In the genomic region with DNA sequence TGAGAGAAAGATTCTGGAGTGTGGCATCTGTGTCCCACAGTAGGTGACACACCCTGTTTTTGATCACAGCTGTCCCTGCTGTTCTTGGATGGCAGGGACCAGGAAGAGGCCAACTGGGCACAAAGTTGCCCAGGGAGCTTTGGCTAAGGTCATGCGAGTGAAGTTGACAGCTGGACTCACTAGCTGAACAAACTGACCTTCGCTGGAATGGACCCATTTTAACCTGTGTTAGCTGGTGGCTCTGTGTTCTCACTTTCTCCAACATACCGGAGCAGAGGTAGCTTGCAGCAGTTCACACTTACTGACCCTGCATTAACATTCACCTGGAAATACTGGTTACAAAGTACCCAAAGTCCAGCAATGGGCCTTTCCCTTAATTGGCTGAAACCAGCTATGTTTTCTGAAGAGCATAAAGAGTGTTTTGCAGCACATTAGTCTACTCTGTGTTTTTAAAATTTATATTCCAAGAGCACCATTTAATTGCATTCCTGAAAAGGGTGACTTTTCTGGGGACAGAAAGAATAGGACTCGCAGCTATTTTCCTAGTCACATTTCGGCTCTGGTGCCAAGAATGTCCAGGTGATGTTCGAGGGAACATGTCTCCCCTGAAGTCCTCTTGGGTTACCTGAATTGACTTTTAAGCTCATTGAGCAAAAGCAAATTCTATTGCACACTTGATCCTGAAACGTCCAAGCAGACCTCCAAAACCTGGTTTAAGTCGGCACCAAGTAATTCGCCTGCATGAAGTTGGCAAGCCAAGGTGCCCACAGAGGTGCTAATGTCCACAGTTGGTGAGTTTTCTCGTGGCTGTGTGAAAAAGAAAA, we compare ENCODE assay signal across 40 mouse cellular contexts. TPM values are rescaled to one million over a fixed set of nuclear protein-coding genes. Genes with fewer than 3 reads are reported as not detected.
DNase-seq lines count a peak whose midpoint lies in the region; ATAC-seq lines count a peak whose summit lies in the region.
"Had no signal": no experiment of that assay in that cellular context is flagged by ENCODE, and none has a peak within 500 bp of the region (broad histone marks: within the 10 kb centered on the region; RNA-seq: fewer than 3 reads in every experiment).

No protein-coding gene starts in this region.

- no peaks in the 10 kb centered on the region for H3K36me3 ChIP-seq in kidney, embryonic 15.5 days
- H3K36me3 ChIP-seq: embryonic facial prominence, embryonic 13.5 days; forebrain, embryonic 10.5 days; forebrain, embryonic 15.5 days; G1E; heart, embryonic 12.5 days; limb, embryonic 12.5 days had no signal

- ATAC-seq in kidney, embryonic 15.5 days (replicated peaks; ENCODE audit: low FRiP score) = no peak
- ATAC-seq in granulocyte monocyte progenitor cell, adult 5-6 weeks (replicated peaks; ENCODE audit: poor library complexity, severe bottlenecking) = no peak
- ATAC-seq: forebrain, embryonic 15.5 days; intestine, postnatal 0 days; liver, postnatal 0 days; midbrain, embryonic 16.5 days; Patski had no signal

- WGBS in kidney, embryonic 15.5 days = 85% methylated on average over 10 of the region's 10 CpGs

- peak; percentile 50 for DNase-seq in gastrocnemius, adult 18-20 months (ENCODE audit: low spot score)
- DNase-seq in gastrocnemius, postnatal 4 days (ENCODE audit: low spot score in 2 of 2) = no peak
- DNase-seq in kidney, adult 18-20 months = peak; percentile 59
- DNase-seq in gastrocnemius, postnatal 10 days = peak; percentile 18
- DNase-seq in kidney, postnatal 25 days = peak; percentile 61 to 80
- DNase-seq: adrenal gland, postnatal 10 days; cerebellum, adult 11 months; cerebellum, adult 9-10 months; liver, postnatal 0 days; lung, postnatal 36 days; right cerebral cortex, adult 18-20 months; thymus, postnatal 4 days had no signal

- no peak overlapping the region for H3K9ac ChIP-seq in kidney, embryonic 15.5 days
- H3K9ac ChIP-seq: embryonic facial prominence, embryonic 13.5 days; forebrain, embryonic 15.5 days; heart, embryonic 12.5 days; hindbrain, embryonic 14.5 days; limb, embryonic 12.5 days; liver, postnatal 0 days had no signal

- no peak overlapping the region for H3K4me3 ChIP-seq in kidney, embryonic 15.5 days (replicated peaks)
- H3K4me3 ChIP-seq: embryonic facial prominence, embryonic 13.5 days; forebrain, embryonic 10.5 days; forebrain, embryonic 15.5 days; heart, embryonic 12.5 days; layer of hippocampus, adult 2 months; left cerebral cortex, adult 2 months; limb, embryonic 12.5 days had no signal

- H3K27ac ChIP-seq in kidney, embryonic 15.5 days = no peak overlapping the region
- H3K27ac ChIP-seq: embryonic facial prominence, embryonic 13.5 days; forebrain, embryonic 10.5 days; forebrain, embryonic 15.5 days; hindbrain, embryonic 14.5 days; layer of hippocampus, adult 2 months; left cerebral cortex, adult 2 months; limb, embryonic 12.5 days had no signal

- H3K27me3 ChIP-seq in kidney, embryonic 15.5 days = no peaks in the 10 kb centered on the region
- H3K27me3 ChIP-seq: forebrain, embryonic 15.5 days; heart, embryonic 12.5 days; limb, embryonic 12.5 days; Patski had no signal

- no peaks in the 10 kb centered on the region for H3K4me1 ChIP-seq in kidney, embryonic 15.5 days
- H3K4me1 ChIP-seq: embryonic facial prominence, embryonic 13.5 days; forebrain, embryonic 10.5 days; forebrain, embryonic 15.5 days; heart, embryonic 12.5 days; limb, embryonic 12.5 days had no signal

- no peaks in the 10 kb centered on the region for H3K9me3 ChIP-seq in kidney, embryonic 15.5 days (replicated peaks)
- H3K9me3 ChIP-seq: forebrain, embryonic 15.5 days; G1E; heart, embryonic 12.5 days had no signal

- H3K4me2 ChIP-seq in kidney, embryonic 15.5 days = no peak overlapping the region
- H3K4me2 ChIP-seq: embryonic facial prominence, embryonic 13.5 days; forebrain, embryonic 15.5 days; heart, embryonic 12.5 days; hindbrain, embryonic 14.5 days; limb, embryonic 12.5 days; liver, embryonic 11.5 days; midbrain, embryonic 11.5 days had no signal

RNA-seq across cellular contexts. Expression of gene Egf, which starts 12.1 kb away (rescaled TPM):
- total RNA-seq in gastrocnemius, adult 18-20 months (2021) = 10 to 100 TPM; 25.9 to 30.3 TPM
- total RNA-seq in gastrocnemius, postnatal 4 days (2021) = 10 to 100 TPM; 15.5 to 19.1 TPM
- 2.1 and 2.3 TPM in 2 replicates for polyA plus RNA-seq in kidney, embryonic 15.5 days (2015; fragmentation: Nextera tagmentation; extraction: Ambion mirVana)
- 10 to 100 TPM; 23.2 to 32.1 TPM for total RNA-seq in gastrocnemius, postnatal 10 days (2021)
- total RNA-seq in granulocyte monocyte progenitor cell, adult 5-6 weeks (2014; fragmentation: Nextera tagmentation) = 3.8 and 6.1 TPM in 2 replicates
- total RNA-seq in granulocyte monocyte progenitor cell, adult 5-6 weeks (2017) = 1.5 and 1.7 TPM in 2 replicates

RNA-seq across cellular contexts. Expression of gene Lrit3, which starts 36.6 kb away (rescaled TPM):
- not detected for total RNA-seq in gastrocnemius, adult 18-20 months (2021)
- not detected for total RNA-seq in gastrocnemius, postnatal 4 days (2021)
- polyA plus RNA-seq in kidney, embryonic 15.5 days (2015; fragmentation: Nextera tagmentation; extraction: Ambion mirVana) = not detected in 2 replicates
- total RNA-seq in gastrocnemius, postnatal 10 days (2021) = not detected
- total RNA-seq in granulocyte monocyte progenitor cell, adult 5-6 weeks (2014; fragmentation: Nextera tagmentation) = not detected in 2 replicates
- total RNA-seq in granulocyte monocyte progenitor cell, adult 5-6 weeks (2017) = not detected in 2 replicates
- total RNA-seq: adrenal gland, postnatal 10 days; common myeloid progenitor, adult 5-6 weeks; hematopoietic stem cell, adult 5-6 weeks; layer of hippocampus, adult 2 months; layer of hippocampus, postnatal 14 days; neutrophil, adult 5-6 weeks had no signal
- polyA plus RNA-seq: embryonic facial prominence, embryonic 13.5 days; forebrain, embryonic 10.5 days; forebrain, embryonic 15.5 days; G1E; heart, embryonic 12.5 days; heart, postnatal 0 days; hindbrain, embryonic 14.5 days; limb, embryonic 12.5 days; liver, embryonic 11.5 days; liver, postnatal 0 days; lung, embryonic 16.5 days; midbrain, embryonic 11.5 days; midbrain, embryonic 16.5 days; neural tube, embryonic 11.5 days; Patski; small intestine, adult 2 months; testis, adult 2 months; thymus, postnatal 0 days had no signal

RNA-seq across cellular contexts. Expression of gene Rrh, which starts 55.2 kb away (rescaled TPM):
- total RNA-seq in gastrocnemius, adult 18-20 months (2021) = not detected
- total RNA-seq in gastrocnemius, postnatal 4 days (2021) = under 1 TPM; 0.13 to 0.96 TPM
- polyA plus RNA-seq in kidney, embryonic 15.5 days (2015; fragmentation: Nextera tagmentation; extraction: Ambion mirVana) = 0.21 TPM in 1 of 2 replicates, not detected in the other
- under 1 TPM; 0.07 to 0.27 TPM for total RNA-seq in gastrocnemius, postnatal 10 days (2021)
- not detected in 2 replicates for total RNA-seq in granulocyte monocyte progenitor cell, adult 5-6 weeks (2014; fragmentation: Nextera tagmentation)
- total RNA-seq in granulocyte monocyte progenitor cell, adult 5-6 weeks (2017) = 0.31 TPM in 1 of 2 replicates, not detected in the other
- polyA plus RNA-seq: G1E; gonadal fat pad, adult 2 months; hindbrain, embryonic 14.5 days; liver, postnatal 0 days; lung, embryonic 16.5 days; neural tube, embryonic 11.5 days; small intestine, adult 2 months; stomach, embryonic 14.5 days; thymus, postnatal 0 days had no signal

Comparison
In these comparisons a context has a peak if more than half of its experiments do, and no peak if none do; other contexts are left out.
1. DNase-seq: peak in gastrocnemius, adult 18-20 months (single experiment), kidney, adult 18-20 months (single experiment), gastrocnemius, postnatal 10 days (single experiment) and kidney, postnatal 25 days (2 of 2); none in gastrocnemius, postnatal 4 days (0 of 2).